Mouse (Mus musculus) lung, postnatal 0 days (tissue): Measurements from ENCODE around the gene Bod1l.

ENCODE experiments used
- CTCF ChIP-seq: IDR thresholded peaks from 2 replicates; pipeline ENCODE4 v1.5.1; 2016; ENCODE audit warnings: antibody characterized with exemption, mild to moderate bottlenecking
- EP300 ChIP-seq: IDR thresholded peaks from 2 replicates; pipeline ENCODE4 v1.6.1; 2016; ENCODE audit warnings: antibody characterized with exemption, mild to moderate bottlenecking, control low read depth

DNA sequence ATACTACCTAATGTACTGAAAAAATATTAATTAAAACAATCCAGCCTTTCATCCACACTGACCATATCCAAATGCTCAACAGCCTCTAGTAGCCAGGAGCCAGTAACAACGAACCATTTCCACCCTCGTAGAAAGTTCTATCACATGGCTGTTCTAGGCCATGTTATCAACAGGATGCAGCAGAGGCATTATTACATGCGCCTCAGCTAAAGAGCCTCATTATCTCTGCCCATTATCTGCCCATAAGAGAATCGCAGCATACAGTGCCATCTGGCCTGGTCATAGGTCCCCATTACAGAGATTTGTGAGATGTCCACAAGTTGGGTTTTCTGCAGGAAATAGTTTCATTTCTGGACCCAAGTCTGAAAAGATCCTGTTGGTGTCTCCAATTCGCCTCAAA is 37.9 kb downstream of the Bod1l start:
- no peak for TF ChIP-seq EP300
- no peak for TF ChIP-seq CTCF
